Mouse (Mus musculus): ENCODE data around the gene Olfr697.
"Not testable (repeated sequence)": the region's sequence is repeated elsewhere in the genome, so short reads cannot be mapped to it uniquely, and the experiment has no call there.

Gene Olfr697

GRCm38 (mm10) chr7:106742343-106742742 is at the start of gene Olfr697:
Gene Olfr697, minus strand, starts transcription at chr7:106742443.
- no peak for DNase-seq

- DNase-seq, result no peak
Observed at GRCm38 (mm10) chr7:106788330-106788729, 46.1 kb upstream of the Olfr697 start.

GRCm38 (mm10) chr7:106761008-106761407 is 18.8 kb upstream of the Olfr697 start:
- DNase-seq, result not testable (repeated sequence)

- no peak for DNase-seq
Observed at GRCm38 (mm10) chr7:106758800-106759199, 16.6 kb upstream of the Olfr697 start.

GRCm38 (mm10) chr7:106755297-106755696 is 13.1 kb upstream of the Olfr697 start, which contains the start of gene Olfr698:
Gene Olfr698, minus strand, starts transcription at chr7:106755397.
- no peak for DNase-seq

- DNase-seq, result no peak
Observed at GRCm38 (mm10) chr7:106745811-106746210, 3.6 kb upstream of the Olfr697 start.

GRCm38 (mm10) chr7:106737028-106737427 is 5.2 kb downstream of the Olfr697 start:
- DNase-seq, result no peak

GRCm38 (mm10) chr7:106733717-106734116 is 8.5 kb downstream of the Olfr697 start:
- no peak for DNase-seq

GRCm38 (mm10) chr7:106725654-106726053 is 16.6 kb downstream of the Olfr697 start:
- DNase-seq, result not testable (repeated sequence)

- DNase-seq, result no peak
Observed at GRCm38 (mm10) chr7:106716296-106716695, 25.9 kb downstream of the Olfr697 start, which contains the start of gene Olfr695. Gene Olfr695, minus strand, starts transcription at chr7:106716396.

GRCm38 (mm10) chr7:106711463-106711862 is 30.8 kb downstream of the Olfr697 start:
- no peak for DNase-seq

- not testable (repeated sequence) for DNase-seq
Observed at GRCm38 (mm10) chr7:106707705-106708104, 34.5 kb downstream of the Olfr697 start.

GRCm38 (mm10) chr7:106696891-106697290 is 45.4 kb downstream of the Olfr697 start:
- no peak for DNase-seq

- DNase-seq, result no peak
Observed at GRCm38 (mm10) chr7:106692976-106693375, 49.3 kb downstream of the Olfr697 start.

GRCm38 (mm10) chr7:106691714-106692113 is 50.5 kb downstream of the Olfr697 start, which contains the start of gene Olfr694:
Gene Olfr694, minus strand, starts transcription at chr7:106691814.
- no peak for DNase-seq
